Mouse (Mus musculus): ENCODE measurements around the gene Ints13. TPM values are rescaled to one million over a fixed set of nuclear protein-coding genes. Genes with fewer than 3 reads are reported as not detected.

Gene Ints13
- polyA plus RNA-seq, 1 experiment from 2014 or later, result 79.3 TPM

DNA sequence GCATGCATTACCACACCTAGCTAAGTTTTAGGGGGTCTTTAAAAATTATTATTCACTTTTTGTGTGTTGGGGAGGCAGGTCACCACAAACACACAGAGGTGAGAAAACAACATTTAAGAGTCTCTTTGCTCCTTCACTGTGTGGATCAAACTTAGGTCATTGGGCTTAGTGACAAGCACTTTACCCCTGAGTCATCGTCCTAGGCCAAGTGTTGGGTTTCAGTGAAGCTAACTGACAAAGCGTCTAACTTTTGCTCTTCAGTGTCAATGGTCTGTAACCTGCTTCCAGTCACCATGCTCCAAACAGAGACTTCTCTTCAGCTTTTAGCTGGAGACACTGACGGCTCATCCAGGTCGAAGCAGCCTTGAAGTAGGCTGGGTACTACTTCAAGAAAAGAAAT, 44.5 kb downstream of the Ints13 start:
- DNase-seq (ENCODE audit: low spot score) (no peak), ATAC-seq (ENCODE audit: insufficient read depth, low FRiP score, low TSS enrichment) (no peak)
- Histone ChIP-seq H3K27me3 (ENCODE audit: control insufficient read depth, insufficient read depth, low read length) (no peaks in the 10 kb centered on the region), H3K36me3 (ENCODE audit: control insufficient read depth, insufficient read depth, low read length) (no peaks in the 10 kb centered on the region), H3K4me2 (ENCODE audit: low read depth) (no peak overlapping the region), H3K27ac (ENCODE audit: low read depth, low read length) (no peak overlapping the region), H3K9ac (ENCODE audit: low read length) (no peak overlapping the region), H3K4me1 (ENCODE audit: control insufficient read depth, insufficient read depth, low read length) (no peaks in the 10 kb centered on the region), H3K4me3 (ENCODE audit: low read depth, low read length) (no peak overlapping the region), H3K9me3 (ENCODE audit: control insufficient read depth, low read length) (no peaks in the 10 kb centered on the region)
- 90% methylated on average over 4 of the region's 4 CpGs for WGBS

DNA sequence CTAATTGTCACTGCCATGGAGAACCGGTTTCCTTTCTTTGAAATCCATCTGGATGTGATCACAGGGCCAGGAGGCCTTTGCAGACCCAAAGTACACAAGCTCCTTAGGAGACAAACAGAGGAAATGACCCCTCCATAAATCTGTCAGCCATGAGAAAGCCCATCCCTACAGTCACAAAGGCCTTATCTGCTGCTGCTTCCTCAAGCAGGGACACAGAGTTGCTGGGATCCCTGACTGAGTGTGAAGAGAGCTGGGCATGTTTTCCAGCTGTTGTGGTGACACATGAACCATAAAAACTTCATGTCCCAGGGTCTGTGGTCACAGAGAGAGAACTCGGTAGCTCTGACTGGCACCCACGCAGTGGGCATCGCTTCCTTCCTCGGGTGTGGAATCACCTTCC, 46.9 kb downstream of the Ints13 start:
- Histone ChIP-seq H3K4me1 (ENCODE audit: control insufficient read depth, insufficient read depth, low read length) (no peaks in the 10 kb centered on the region), H3K9me3 (ENCODE audit: control insufficient read depth, low read length) (no peaks in the 10 kb centered on the region), H3K36me3 (ENCODE audit: control insufficient read depth, insufficient read depth, low read length) (no peaks in the 10 kb centered on the region), H3K9ac (ENCODE audit: low read length) (no peak overlapping the region), H3K4me3 (ENCODE audit: low read depth, low read length) (no peak overlapping the region), H3K27ac (ENCODE audit: low read depth, low read length) (no peak overlapping the region), H3K4me2 (ENCODE audit: low read depth) (no peak overlapping the region), H3K27me3 (ENCODE audit: control insufficient read depth, insufficient read depth, low read length) (no peaks in the 10 kb centered on the region)
- DNase-seq (ENCODE audit: low spot score) (peak; percentile 12), ATAC-seq (ENCODE audit: insufficient read depth, low FRiP score, low TSS enrichment) (no peak)
- WGBS, result 18% methylated on average over 5 of the region's 5 CpGs

DNA sequence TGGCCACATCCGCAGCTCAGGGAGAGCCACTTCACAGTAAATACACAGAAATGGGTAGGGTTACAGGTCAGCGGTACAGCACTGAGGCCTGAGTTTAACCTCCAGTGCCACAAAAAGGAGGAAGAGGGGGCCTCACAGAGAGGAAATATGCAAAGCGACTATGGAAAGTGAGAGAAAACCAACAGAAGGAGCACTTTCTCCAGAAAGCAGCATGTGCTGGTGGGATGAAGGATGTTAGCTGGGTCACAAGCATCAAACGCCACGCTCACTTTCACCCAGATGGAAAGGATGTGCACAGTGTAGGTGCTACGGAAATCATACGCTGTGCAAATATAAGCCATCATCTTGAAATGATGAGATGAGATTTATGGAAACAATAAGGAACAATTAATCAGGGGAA, 47.3 kb downstream of the Ints13 start:
- no peak overlapping the region for H3K4me2 ChIP-seq (ENCODE audit: low read depth)
- H3K9me3 ChIP-seq (ENCODE audit: control insufficient read depth, low read length), result no peaks in the 10 kb centered on the region
- ATAC-seq (ENCODE audit: insufficient read depth, low FRiP score, low TSS enrichment) (no peak), DNase-seq (ENCODE audit: low spot score) (no peak)
- no peaks in the 10 kb centered on the region for H3K27me3 ChIP-seq (ENCODE audit: control insufficient read depth, insufficient read depth, low read length)
- WGBS, result 49% methylated on average over 7 of the region's 7 CpGs
- H3K36me3 ChIP-seq (ENCODE audit: control insufficient read depth, insufficient read depth, low read length), result no peaks in the 10 kb centered on the region
- H3K27ac ChIP-seq (ENCODE audit: low read depth, low read length), result no peak overlapping the region
- no peak overlapping the region for H3K9ac ChIP-seq (ENCODE audit: low read length)
- H3K4me3 ChIP-seq (ENCODE audit: low read depth, low read length), result no peak overlapping the region
- H3K4me1 ChIP-seq (ENCODE audit: control insufficient read depth, insufficient read depth, low read length), result no peaks in the 10 kb centered on the region

DNA sequence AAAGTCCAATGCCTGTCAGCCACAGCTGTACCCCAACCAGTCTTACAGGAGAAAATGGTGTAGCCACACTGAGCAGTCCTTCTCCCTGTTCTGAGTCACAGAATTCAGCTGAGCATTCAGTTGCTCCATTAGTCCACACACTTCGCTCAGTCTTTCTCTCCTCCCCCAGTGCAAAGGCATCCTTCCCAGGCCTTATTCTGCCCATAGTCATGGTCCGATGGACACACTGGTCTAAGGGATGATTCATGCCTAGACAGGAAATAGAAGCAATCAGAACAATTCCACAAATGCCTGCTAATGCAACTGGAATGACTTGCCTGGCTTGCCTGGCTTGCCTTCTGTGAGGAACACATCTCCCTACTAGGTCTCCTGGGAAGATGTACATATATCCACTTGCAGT, 50.1 kb downstream of the Ints13 start:
- H3K27ac ChIP-seq (ENCODE audit: low read depth, low read length), result no peak overlapping the region
- H3K4me3 ChIP-seq (ENCODE audit: low read depth, low read length), result no peak overlapping the region
- ATAC-seq (ENCODE audit: insufficient read depth, low FRiP score, low TSS enrichment) (no peak), DNase-seq (ENCODE audit: low spot score) (no peak)
- no peaks in the 10 kb centered on the region for H3K4me1 ChIP-seq (ENCODE audit: control insufficient read depth, insufficient read depth, low read length)
- H3K27me3 ChIP-seq (ENCODE audit: control insufficient read depth, insufficient read depth, low read length), result no peaks in the 10 kb centered on the region
- H3K36me3 ChIP-seq (ENCODE audit: control insufficient read depth, insufficient read depth, low read length), result no peaks in the 10 kb centered on the region
- no peaks in the 10 kb centered on the region for H3K9me3 ChIP-seq (ENCODE audit: control insufficient read depth, low read length)
- WGBS, result 86% methylated on average over 2 of the region's 2 CpGs
- H3K4me2 ChIP-seq (ENCODE audit: low read depth), result no peak overlapping the region
- no peak overlapping the region for H3K9ac ChIP-seq (ENCODE audit: low read length)

DNA sequence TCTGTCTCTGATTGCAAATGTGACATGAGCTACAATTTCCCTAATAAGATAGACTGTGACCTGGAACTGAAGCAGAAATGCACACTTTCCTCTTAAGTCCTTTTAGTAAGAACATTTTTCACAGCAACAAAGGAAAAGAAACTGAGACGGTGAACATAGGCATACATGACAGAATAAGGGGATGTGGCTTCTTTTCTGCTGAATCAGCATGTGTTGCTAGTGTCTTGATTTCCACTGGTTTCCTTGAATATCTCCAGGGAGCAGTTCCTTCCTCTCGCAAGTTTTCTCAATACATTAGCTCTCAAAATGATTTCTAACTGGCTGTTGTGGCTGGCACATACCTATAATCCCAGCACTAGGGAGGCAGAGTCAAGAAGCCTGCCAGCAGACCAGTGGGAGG, 52.1 kb downstream of the Ints13 start:
- no peak overlapping the region for H3K4me2 ChIP-seq (ENCODE audit: low read depth)
- DNase-seq (ENCODE audit: low spot score), result no peak

DNA sequence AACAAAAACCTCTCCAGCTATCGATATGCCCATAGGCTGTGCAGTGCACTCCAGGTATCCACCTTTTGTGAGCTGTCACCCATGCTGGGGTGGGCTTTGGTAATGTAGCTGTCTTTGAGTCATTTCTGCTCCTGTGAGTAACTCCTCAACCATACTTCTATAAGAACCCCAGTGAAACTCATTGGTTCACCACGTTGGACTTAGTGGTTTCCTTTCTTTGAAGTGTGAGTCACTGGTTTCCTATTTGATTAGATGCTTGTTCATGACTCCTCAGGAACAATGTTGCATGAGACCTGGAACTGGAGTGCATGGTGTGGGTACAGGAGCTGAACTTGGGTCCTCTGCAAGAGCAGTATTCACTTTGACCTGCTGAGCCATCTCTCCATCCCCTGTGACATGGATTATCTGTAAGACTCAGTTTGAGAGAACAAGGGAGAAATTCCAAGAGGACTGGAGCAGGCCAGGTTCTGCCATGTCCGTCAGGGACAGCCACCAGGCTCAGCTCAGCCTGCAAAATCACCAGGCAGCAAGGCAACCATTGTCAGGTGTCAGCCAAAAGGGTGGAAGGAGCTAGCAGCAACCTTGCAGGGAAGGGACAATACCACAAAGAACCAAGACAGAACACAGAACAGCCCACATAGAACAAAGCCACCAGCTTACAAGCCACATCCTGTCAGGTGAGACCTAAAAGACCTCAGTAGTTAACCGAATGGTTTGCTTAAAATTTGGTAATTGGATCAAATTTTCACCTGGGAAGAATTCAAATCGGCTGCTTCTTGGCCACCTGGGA, 56.0 kb downstream of the Ints13 start:
- H3K27ac ChIP-seq (ENCODE audit: low read depth, low read length), result no peak overlapping the region
- H3K27me3 ChIP-seq (ENCODE audit: control insufficient read depth, insufficient read depth, low read length), result no peaks in the 10 kb centered on the region
- no peaks in the 10 kb centered on the region for H3K9me3 ChIP-seq (ENCODE audit: control insufficient read depth, low read length)
- H3K4me1 ChIP-seq (ENCODE audit: control insufficient read depth, insufficient read depth, low read length), result no peaks in the 10 kb centered on the region
- no peak overlapping the region for H3K4me2 ChIP-seq (ENCODE audit: low read depth)
- no peaks in the 10 kb centered on the region for H3K36me3 ChIP-seq (ENCODE audit: control insufficient read depth, insufficient read depth, low read length)
- ATAC-seq (ENCODE audit: insufficient read depth, low FRiP score, low TSS enrichment) (no peak), DNase-seq (ENCODE audit: low spot score) (no peak)
- H3K4me3 ChIP-seq (ENCODE audit: low read depth, low read length), result no peak overlapping the region
- no peak overlapping the region for H3K9ac ChIP-seq (ENCODE audit: low read length)
- 86% methylated on average over 5 of the region's 5 CpGs for WGBS

More for the DNA sequence above, 52.1 kb downstream of the Ints13 start:
- ATAC-seq (ENCODE audit: insufficient read depth, low FRiP score, low TSS enrichment), result no peak
- H3K27ac ChIP-seq (ENCODE audit: low read depth, low read length), result no peak overlapping the region
- H3K9me3 ChIP-seq (ENCODE audit: control insufficient read depth, low read length), result no peaks in the 10 kb centered on the region
- H3K4me1 ChIP-seq (ENCODE audit: control insufficient read depth, insufficient read depth, low read length), result no peaks in the 10 kb centered on the region
- 91% methylated on average over 2 of the region's 2 CpGs for WGBS
- H3K4me3 ChIP-seq (ENCODE audit: low read depth, low read length), result no peak overlapping the region
- H3K27me3 ChIP-seq (ENCODE audit: control insufficient read depth, insufficient read depth, low read length), result no peaks in the 10 kb centered on the region
- no peak overlapping the region for H3K9ac ChIP-seq (ENCODE audit: low read length)
- H3K36me3 ChIP-seq (ENCODE audit: control insufficient read depth, insufficient read depth, low read length), result no peaks in the 10 kb centered on the region

DNA sequence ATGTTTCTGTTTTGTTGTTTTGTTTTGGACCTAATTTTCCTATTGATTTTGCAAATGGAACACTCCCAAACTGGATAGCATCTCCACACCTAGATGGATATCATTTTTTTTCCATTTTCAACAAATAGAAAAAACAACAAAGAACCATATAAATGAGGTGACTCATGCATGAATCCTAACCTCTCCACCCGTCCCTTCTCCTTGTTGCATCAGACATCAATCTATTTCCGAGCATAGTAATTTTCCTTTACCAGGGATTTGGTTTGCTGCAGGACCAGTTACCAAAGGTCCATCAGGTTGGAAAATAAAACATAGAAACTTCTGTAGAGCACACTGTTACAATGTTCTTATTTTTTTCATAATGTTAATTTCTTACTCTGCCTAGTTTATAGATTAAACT, 58.6 kb downstream of the Ints13 start:
- no peak overlapping the region for H3K9ac ChIP-seq (ENCODE audit: low read length)
- no peaks in the 10 kb centered on the region for H3K9me3 ChIP-seq (ENCODE audit: control insufficient read depth, low read length)
- no peak overlapping the region for H3K27ac ChIP-seq (ENCODE audit: low read depth, low read length)
- DNase-seq (ENCODE audit: low spot score), result no peak
- ATAC-seq (ENCODE audit: insufficient read depth, low FRiP score, low TSS enrichment), result no peak
- H3K27me3 ChIP-seq (ENCODE audit: control insufficient read depth, insufficient read depth, low read length), result no peaks in the 10 kb centered on the region
- H3K4me3 ChIP-seq (ENCODE audit: low read depth, low read length), result no peak overlapping the region
- H3K4me1 ChIP-seq (ENCODE audit: control insufficient read depth, insufficient read depth, low read length), result no peaks in the 10 kb centered on the region
- 82% methylated on average over 2 of the region's 2 CpGs for WGBS
- no peaks in the 10 kb centered on the region for H3K36me3 ChIP-seq (ENCODE audit: control insufficient read depth, insufficient read depth, low read length)
- H3K4me2 ChIP-seq (ENCODE audit: low read depth), result no peak overlapping the region

DNA sequence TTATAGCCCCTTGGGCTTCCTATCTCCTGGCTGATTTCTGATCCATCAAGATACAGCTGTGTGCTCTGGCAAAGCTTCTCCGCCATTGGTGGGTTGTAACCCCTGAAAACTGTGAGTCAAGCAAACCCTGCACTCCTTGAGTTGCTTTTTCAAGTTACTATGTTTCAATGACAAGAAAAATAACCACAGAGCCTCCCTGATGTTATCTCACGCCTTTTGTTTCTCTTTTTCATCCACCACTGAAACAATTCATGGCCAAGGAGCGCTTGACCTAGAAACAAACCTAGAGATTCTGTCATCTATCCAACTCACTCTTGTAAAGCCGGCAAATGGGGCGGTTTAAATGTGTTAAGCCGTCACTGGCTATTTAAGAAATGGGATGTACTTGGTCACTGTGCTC, 61.7 kb downstream of the Ints13 start:
- 75% methylated on average over 6 of the region's 6 CpGs for WGBS
- Histone ChIP-seq H3K27me3 (ENCODE audit: control insufficient read depth, insufficient read depth, low read length) (no peaks in the 10 kb centered on the region), H3K4me1 (ENCODE audit: control insufficient read depth, insufficient read depth, low read length) (no peaks in the 10 kb centered on the region), H3K27ac (ENCODE audit: low read depth, low read length) (no peak overlapping the region), H3K4me3 (ENCODE audit: low read depth, low read length) (no peak overlapping the region), H3K4me2 (ENCODE audit: low read depth) (no peak overlapping the region), H3K9ac (ENCODE audit: low read length) (no peak overlapping the region), H3K9me3 (ENCODE audit: control insufficient read depth, low read length) (no peaks in the 10 kb centered on the region), H3K36me3 (ENCODE audit: control insufficient read depth, insufficient read depth, low read length) (no peaks in the 10 kb centered on the region)
- no peak for DNase-seq (ENCODE audit: low spot score)
- no peak for ATAC-seq (ENCODE audit: insufficient read depth, low FRiP score, low TSS enrichment)

DNA sequence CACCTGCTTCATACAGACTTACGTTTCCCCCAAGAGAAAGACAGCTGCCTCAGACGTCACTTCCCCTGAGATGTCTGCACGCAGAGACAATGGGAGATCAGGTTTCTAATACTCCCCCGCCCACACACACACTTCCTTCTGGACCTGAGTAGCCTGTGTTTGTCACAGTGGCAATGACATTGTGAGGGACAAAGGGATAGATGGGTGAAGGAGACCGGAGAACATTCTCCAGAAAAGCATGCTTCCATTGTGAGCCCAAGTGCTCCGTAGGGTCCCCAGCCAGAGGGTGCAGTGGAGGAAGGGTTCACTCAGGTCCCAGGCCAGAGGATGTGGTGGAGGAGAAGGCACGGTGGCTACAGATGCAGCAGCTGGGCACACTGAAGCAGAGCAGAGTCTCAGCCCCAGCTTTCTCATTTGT, 63.1 kb downstream of the Ints13 start:
- WGBS, result 56% methylated on average over 7 of the region's 7 CpGs
- Histone ChIP-seq H3K4me1 (ENCODE audit: control insufficient read depth, insufficient read depth, low read length) (no peaks in the 10 kb centered on the region), H3K9ac (ENCODE audit: low read length) (no peak overlapping the region), H3K27ac (ENCODE audit: low read depth, low read length) (no peak overlapping the region), H3K27me3 (ENCODE audit: control insufficient read depth, insufficient read depth, low read length) (no peaks in the 10 kb centered on the region), H3K4me3 (ENCODE audit: low read depth, low read length) (no peak overlapping the region), H3K4me2 (ENCODE audit: low read depth) (no peak overlapping the region), H3K36me3 (ENCODE audit: control insufficient read depth, insufficient read depth, low read length) (no peaks in the 10 kb centered on the region), H3K9me3 (ENCODE audit: control insufficient read depth, low read length) (no peaks in the 10 kb centered on the region)
- DNase-seq (ENCODE audit: low spot score) (no peak), ATAC-seq (ENCODE audit: insufficient read depth, low FRiP score, low TSS enrichment) (no peak)

Data from neural tube, embryonic 11.5 days (tissue).